Mouse (Mus musculus) testis, adult 2 months (tissue): ENCODE measurements around the gene Slc43a3.

Experiments used
- CTCF ChIP-seq: fragments of 200-500 bp; IDR thresholded peaks from 2 replicates; pipeline ENCODE4 v1.5.1; 2012; ENCODE audit warnings: low read depth, mild to moderate bottlenecking, inconsistent platforms, low read length, moderate library complexity; ENCODE audit not compliant: control insufficient read depth, insufficient read depth, insufficient replicate concordance
- POLR2A ChIP-seq: fragments of 200-500 bp; IDR thresholded peaks from 2 replicates; pipeline ENCODE4 v1.6.1; 2012; ENCODE audit warnings: low read depth, mild to moderate bottlenecking, inconsistent platforms, low read length, moderate library complexity; ENCODE audit not compliant: control insufficient read depth

GRCm38 (mm10) chr2:84999486-85000181 lies 63.3 kb downstream of the Slc43a3 start:
- TF ChIP-seq CTCF (no peak), POLR2A (no peak)
